ENCODE assay signal across 9 mouse cellular contexts in genomic region chr17:43518644-43519409, GRCm38 (mm10). TPM values are rescaled to one million over a fixed set of nuclear protein-coding genes. Genes with fewer than 3 reads are reported as not detected.
A peak's percentile ranks its signal among the peaks of the same experiment; 100 is the strongest.
DNase-seq lines count a peak whose midpoint lies in the region; ATAC-seq and TF ChIP-seq lines count a peak whose summit lies in the region.
"Had no signal": no experiment of that assay in that cellular context is flagged by ENCODE, and none has a peak within 500 bp of the region (broad histone marks: within the 10 kb centered on the region; RNA-seq: fewer than 3 reads in every experiment).

No protein-coding gene starts in this region.

- POLR2A ChIA-PET in Patski (lab: Charles Lee): interaction anchor here (1.2 kb wide), 1 partner anchor 92 kb away, joined by 3 read pairs; no protein-coding TSS in a partner anchor

- TF ChIP-seq CTCF in Patski (IDR thresholded peaks at IDR 0.05): peak; percentile 91
- peak; percentile 58; the same call in 1 of the 2 replicates for TF ChIP-seq CTCF in cerebellum, adult 2 months (IDR thresholded peaks at IDR 0.05; ENCODE audit: borderline replicate concordance, insufficient read depth, low read depth, low read length)

- 26% methylated on average over 18 of the region's 18 CpGs for WGBS in cerebellum, adult 2 months
- WGBS in hindbrain, embryonic 12.5 days: 31% methylated on average over 18 of the region's 18 CpGs

- no peaks in the 10 kb centered on the region for H3K4me1 ChIP-seq in cerebellum, adult 2 months (ENCODE audit: control insufficient read depth, insufficient read depth, low read length)
- no peaks in the 10 kb centered on the region for H3K4me1 ChIP-seq in hindbrain, embryonic 12.5 days

- ATAC-seq in Patski: no peak
- peak; percentile 72 for ATAC-seq in hindbrain, embryonic 12.5 days (ENCODE audit: low FRiP score)

- DNase-seq in Patski (ENCODE audit: low read depth, low spot score): no peak
- DNase-seq in cerebellum, adult 2 months: peak; percentile 39 to 46
- peak; percentile 9 to 82 for DNase-seq in frontal cortex, adult 2 months (ENCODE audit: extremely low spot score in 1 of 2, low spot score in 1 of 2)
- peak; percentile 76 to 80 for DNase-seq in layer of hippocampus, postnatal 10 days (ENCODE audit: low spot score in 2 of 2)
- peak; percentile 66 for DNase-seq in lung, postnatal 36 days
- DNase-seq in right cerebral cortex, adult 18-20 months: peak; percentile 62
- DNase-seq in T-cell, adult 2 months (ENCODE audit: low spot score): no peak

- no peak overlapping the region for H3K4me2 ChIP-seq in hindbrain, embryonic 12.5 days (replicated peaks)
- H3K4me2 ChIP-seq: limb, embryonic 15.5 days had no signal

- in situ Hi-C loops in Patski (cut with MboI; ENCODE audit: low pct_unique_long_range_greater_than_20kb): loop anchor here (5.0 kb wide), 1 partner anchor 88 kb away; no protein-coding TSS in a partner anchor

- H3K9ac ChIP-seq in hindbrain, embryonic 12.5 days: no peak overlapping the region
- H3K9ac ChIP-seq: limb, embryonic 15.5 days had no signal

- H3K4me3 ChIP-seq in cerebellum, adult 2 months (replicated peaks; ENCODE audit: insufficient read depth, low read depth, low read length): no peak overlapping the region
- no peak overlapping the region for H3K4me3 ChIP-seq in hindbrain, embryonic 12.5 days
- H3K4me3 ChIP-seq: limb, embryonic 15.5 days had no signal

- H3K36me3 ChIP-seq in hindbrain, embryonic 12.5 days: no peaks in the 10 kb centered on the region
- H3K36me3 ChIP-seq: limb, embryonic 15.5 days had no signal

- TF ChIP-seq POLR2A in cerebellum, adult 2 months (IDR thresholded peaks at IDR 0.05; ENCODE audit: borderline replicate concordance, insufficient read depth, low read length): no peak

- H3K27me3 ChIP-seq in Patski: no peaks in the 10 kb centered on the region
- H3K27me3 ChIP-seq in cerebellum, adult 2 months (ENCODE audit: control insufficient read depth, insufficient read depth, low read length): no peaks in the 10 kb centered on the region
- no peaks in the 10 kb centered on the region for H3K27me3 ChIP-seq in hindbrain, embryonic 12.5 days
- H3K27me3 ChIP-seq: limb, embryonic 15.5 days had no signal

- peaks cover 7% of the 10 kb centered on the region; the same call in 1 of the 2 replicates for H3K9me3 ChIP-seq in hindbrain, embryonic 12.5 days (replicated peaks)
- H3K9me3 ChIP-seq: limb, embryonic 15.5 days had no signal

- CTCF ChIA-PET in Patski (lab: Charles Lee): interaction anchor here (0.9 to 3.8 kb wide), 15 partner anchors 15 to 192 kb away, joined by 3 to 32 read pairs (median 4); partner anchors contain the start of gene Pla2g7

- H3K27ac ChIP-seq in cerebellum, adult 2 months (ENCODE audit: insufficient read depth, low read length): no peak overlapping the region
- H3K27ac ChIP-seq in hindbrain, embryonic 12.5 days: no peak overlapping the region
- H3K27ac ChIP-seq: limb, embryonic 15.5 days had no signal

RNA-seq across cellular contexts. Expression of gene Mep1a, which starts 16.2 kb away (rescaled TPM):
- 0.03 TPM for polyA plus RNA-seq in Patski (2021)
- polyA plus RNA-seq in cerebellum, adult 2 months (2012; rRNA removed): not detected in 2 replicates
- polyA plus RNA-seq in frontal cortex, adult 2 months (2012; rRNA removed): 0.06 and 0.08 TPM in 2 replicates
- not detected in 2 replicates for polyA plus RNA-seq in hindbrain, embryonic 12.5 days (2016; fragmentation: Nextera tagmentation; extraction: Ambion mirVana)
- total RNA-seq in layer of hippocampus, postnatal 10 days (2021): not detected

RNA-seq across cellular contexts. Expression of gene Ankrd66, which starts 24.6 kb away (rescaled TPM):
- not detected for polyA plus RNA-seq in Patski (2021)
- 0.41 and 0.59 TPM in 2 replicates for polyA plus RNA-seq in cerebellum, adult 2 months (2012; rRNA removed)
- polyA plus RNA-seq in frontal cortex, adult 2 months (2012; rRNA removed): 0.38 and 0.48 TPM in 2 replicates
- polyA plus RNA-seq in hindbrain, embryonic 12.5 days (2016; fragmentation: Nextera tagmentation; extraction: Ambion mirVana): 0.85 and 1.3 TPM in 2 replicates
- under 1 TPM; 0.25 to 0.37 TPM for total RNA-seq in layer of hippocampus, postnatal 10 days (2021)

RNA-seq across cellular contexts. Expression of gene Pla2g7, which starts 49.1 kb away (rescaled TPM):
- polyA plus RNA-seq in Patski (2021): 9.0 TPM
- 201 and 209 TPM in 2 replicates for polyA plus RNA-seq in cerebellum, adult 2 months (2012; rRNA removed)
- 143 and 150 TPM in 2 replicates for polyA plus RNA-seq in frontal cortex, adult 2 months (2012; rRNA removed)
- 19.5 and 21.0 TPM in 2 replicates for polyA plus RNA-seq in hindbrain, embryonic 12.5 days (2016; fragmentation: Nextera tagmentation; extraction: Ambion mirVana)
- total RNA-seq in layer of hippocampus, postnatal 10 days (2021): 10 to 100 TPM; 86.1 to 92.7 TPM

Comparison
In these comparisons a context has a peak if more than half of its experiments do, and no peak if none do; other contexts are left out.
1. DNase-seq: peak in cerebellum, adult 2 months (2 of 2), frontal cortex, adult 2 months (2 of 2), layer of hippocampus, postnatal 10 days (2 of 2), lung, postnatal 36 days (single experiment) and right cerebral cortex, adult 18-20 months (single experiment); none in Patski (single experiment) and T-cell, adult 2 months (single experiment).